Mouse (Mus musculus): ENCODE measurements around the gene Tpst1. TPM values are rescaled to one million over a fixed set of nuclear protein-coding genes. Genes with fewer than 3 reads are reported as not detected.

Gene Tpst1
- total and polyA plus RNA-seq, 3 experiments = 27.5 to 66.2 (median 42.4) TPM

DNA sequence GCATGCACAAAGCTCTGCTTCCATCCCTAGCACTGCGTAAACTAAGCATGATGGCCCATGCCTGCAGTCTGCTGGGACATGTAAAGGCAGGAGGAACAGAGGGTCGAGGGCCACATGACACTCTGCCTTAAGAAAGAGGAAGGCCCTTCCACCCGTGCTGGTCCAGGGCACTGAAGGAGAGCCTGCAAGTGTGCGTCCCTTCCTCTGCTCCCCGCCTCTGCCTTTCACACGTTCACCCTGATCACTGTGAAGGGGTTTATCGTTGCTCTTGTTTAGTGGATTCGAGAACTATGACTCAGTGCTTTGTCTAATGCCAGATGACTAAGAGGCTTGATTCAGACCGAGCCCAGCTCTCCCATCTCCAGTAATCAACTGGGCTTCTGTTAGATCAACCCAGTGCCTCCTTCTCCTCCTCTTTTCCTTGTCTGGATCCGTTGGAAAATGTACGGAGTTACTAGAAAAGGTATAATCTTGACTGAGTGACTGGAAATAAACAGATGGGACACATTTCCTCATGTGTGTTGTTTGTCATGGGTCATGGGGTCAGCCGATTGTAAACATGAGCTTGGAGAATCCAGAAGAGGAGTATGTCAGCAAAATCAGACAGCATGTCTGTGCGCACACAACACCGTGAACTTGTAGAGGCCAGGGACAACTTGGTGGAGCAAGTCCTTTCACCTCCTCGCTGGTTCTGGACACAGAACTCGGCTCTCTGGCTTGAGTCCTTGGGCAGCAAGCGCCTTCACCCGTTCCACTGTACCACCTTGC is 16.7 kb downstream of the Tpst1 start:
- DNase-seq = peak; percentile 71

DNA sequence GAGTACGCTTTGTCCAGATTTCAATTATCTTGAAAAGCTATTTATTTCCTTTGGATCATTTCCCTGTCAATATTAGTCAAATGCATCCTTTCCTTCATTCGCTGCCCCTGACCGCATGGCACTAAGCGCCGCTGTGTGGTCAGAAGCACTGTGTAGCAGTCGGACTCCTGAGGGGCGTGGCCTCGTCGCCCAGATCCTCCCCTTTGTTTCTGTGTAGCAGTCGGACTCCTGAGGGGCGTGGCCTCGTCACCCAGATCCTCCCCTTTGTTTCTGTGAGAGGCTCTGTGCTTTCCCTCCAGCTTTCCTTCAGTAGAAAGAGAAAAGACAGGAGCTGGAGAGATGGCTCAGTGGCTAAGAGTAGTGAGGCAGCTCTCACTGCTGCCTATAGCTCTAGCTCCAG is 23.6 kb downstream of the Tpst1 start:
- DNase-seq = no peak

DNA sequence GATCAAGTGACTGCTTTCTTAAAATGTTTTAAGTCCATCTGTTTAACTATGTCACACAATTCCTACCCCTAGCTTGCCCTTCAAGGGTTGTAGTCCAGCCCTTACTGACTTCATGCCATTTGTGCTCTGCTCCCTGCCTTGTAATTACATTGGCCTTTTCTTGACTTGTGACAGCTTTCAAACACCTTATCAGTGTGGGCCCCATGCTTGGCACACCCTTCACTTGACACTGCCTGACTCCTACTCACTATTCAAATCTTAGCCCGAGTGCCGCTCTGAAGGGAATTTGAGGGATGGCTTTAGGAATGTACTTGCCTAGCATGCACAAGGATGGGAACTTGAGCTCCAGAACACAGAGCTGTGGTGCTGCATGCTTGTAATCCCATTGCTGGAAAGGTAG is 24.7 kb downstream of the Tpst1 start:
- DNase-seq = no peak

DNA sequence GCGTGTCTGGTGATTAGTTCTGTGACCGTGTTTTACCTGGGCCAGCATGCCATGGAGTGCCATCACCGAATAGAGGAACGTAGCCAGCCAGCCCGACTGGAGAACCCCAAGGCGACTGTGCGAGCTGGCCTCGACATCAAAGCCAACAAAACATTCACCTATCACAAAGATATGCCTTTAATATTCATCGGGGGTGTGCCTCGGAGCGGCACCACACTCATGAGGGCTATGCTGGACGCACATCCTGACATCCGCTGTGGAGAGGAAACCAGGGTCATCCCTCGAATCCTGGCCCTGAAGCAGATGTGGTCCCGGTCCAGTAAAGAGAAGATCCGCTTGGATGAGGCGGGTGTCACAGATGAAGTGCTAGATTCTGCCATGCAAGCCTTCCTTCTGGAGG is 28.6 kb downstream of the Tpst1 start:
- no peak for DNase-seq

DNA sequence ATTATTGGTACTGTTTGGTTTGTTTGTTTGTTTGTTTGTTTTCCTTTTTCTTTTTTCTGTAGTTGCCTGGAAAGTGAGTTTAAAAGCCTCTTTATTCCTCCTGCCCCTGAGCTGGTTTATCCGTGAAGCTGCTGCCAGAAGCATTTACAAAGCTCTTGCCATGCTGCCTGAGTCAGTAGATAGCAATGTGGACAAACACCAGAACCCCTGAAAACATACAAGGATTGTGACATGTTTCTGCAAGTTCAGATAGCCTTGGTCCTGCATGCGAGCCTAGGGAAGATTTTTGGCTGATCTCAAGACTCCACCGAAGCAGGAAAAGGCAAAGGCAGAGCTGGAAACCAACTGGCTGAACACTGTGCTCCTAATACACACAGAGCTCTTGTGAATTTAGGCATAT is 36.2 kb downstream of the Tpst1 start:
- peak; percentile 66 for DNase-seq

DNA sequence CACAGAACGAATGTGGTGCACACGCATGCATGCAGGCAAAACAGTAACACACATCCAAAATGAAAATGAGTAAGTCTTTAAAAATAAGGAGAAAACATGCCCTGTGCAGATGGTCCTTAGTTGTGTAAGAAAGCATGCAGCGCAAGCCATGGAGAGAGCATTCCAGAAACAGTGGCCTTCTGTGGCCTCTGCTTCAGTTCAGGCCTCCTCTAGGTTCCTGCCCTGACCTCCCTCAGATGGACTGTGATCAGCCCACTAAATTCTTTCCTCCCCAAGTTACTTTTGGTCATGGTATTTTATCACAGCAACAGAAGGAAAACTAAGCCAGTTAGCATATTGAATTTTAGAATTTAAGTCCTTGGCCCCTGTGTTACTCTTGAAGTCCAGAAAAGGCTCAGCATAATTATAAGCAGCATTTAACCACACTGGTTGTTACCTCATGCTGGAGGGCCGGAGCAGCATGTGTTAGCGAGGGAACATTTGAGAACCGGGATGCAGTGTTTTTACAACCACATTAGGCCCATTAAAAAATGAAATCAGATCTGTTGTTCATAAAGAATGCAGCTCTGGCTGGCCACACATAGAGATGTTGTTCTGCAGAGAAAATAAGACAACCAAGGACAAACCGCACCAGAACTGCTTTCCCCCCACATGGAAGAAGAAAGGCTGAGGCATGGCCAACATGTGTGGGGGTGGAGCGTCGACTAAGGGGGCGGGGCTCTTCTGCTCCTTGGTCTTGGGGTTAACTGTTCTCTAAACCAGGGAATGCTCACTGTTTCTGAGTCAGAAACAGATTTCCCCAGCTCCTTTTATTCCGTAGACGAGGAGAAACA is 37.7 kb downstream of the Tpst1 start:
- no peak for DNase-seq

DNA sequence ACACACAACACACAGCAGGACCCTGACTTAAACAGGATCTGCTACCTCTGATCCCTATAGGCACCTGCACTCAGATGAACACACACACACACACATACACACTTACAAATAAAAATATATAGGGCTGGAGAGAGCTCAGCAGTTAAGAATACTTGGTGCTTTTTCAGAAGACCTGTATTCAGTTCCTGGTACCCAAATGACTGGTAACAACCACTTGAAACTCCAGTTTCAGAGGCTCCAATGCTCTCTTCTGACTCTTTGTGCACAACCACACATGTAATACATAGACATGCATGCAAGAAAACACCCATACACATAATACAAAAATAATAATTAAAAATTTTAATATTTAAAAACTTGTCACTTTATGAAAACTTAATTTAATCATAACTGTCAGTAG is 39.5 kb downstream of the Tpst1 start:
- DNase-seq = no peak

DNA sequence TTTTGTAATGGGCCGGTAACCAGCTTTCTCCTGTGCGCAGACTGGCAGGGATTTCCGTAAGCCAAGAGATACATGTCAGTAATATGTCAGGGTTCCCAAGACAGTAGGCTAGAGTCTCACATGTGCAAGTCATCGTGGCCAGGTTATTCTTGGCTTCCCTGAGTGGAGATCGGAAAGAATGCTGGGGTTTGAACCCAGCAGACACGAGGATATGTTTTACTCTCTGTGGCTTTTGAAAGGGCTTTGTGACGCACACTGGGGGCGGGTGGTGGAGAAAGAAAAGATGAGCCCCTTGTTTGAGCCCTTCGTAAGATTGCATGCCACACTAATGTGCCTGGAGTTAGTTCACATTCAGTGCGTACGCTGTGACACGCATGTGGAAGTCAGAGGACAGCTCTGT is 43.0 kb downstream of the Tpst1 start:
- no peak for DNase-seq

DNA sequence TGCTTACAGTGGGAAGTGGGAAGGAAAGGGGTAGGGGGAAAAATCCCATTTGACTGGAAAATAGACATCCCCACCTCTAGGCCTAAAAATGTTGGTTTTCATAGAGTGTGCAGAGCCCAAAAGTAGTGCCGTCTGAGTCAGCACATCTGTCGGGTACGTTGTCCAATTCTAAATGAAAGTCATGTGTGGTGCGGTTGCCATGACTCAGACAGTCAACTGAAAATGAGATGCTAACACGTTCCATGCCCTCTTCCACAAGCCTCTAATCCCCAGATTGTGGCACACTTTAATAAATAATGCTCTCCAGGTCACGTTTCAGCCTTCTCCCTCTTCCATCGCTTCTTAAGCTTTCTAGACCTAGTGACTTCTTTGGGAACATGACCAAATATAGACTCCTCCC is 43.7 kb downstream of the Tpst1 start:
- no peak for DNase-seq

DNA sequence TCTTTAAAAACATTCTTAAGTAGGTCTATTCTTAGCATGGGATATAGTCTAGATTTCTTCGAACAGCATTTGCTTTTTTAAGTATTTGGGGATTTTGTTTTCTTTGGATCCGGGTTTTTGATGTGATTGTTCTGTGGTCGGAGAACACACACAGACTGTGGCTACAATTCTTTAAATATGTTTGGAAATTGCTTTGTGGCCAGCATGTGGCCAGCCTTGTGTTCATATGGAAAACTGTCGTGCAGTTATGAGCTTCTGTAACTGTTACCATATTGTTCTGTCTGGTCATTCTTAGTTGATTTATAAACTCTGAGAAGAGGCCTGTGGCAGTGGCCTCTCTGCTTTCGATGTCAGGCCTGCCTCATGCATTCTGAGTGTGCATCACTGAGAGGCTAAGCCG is 44.8 kb downstream of the Tpst1 start:
- no peak for DNase-seq

DNA sequence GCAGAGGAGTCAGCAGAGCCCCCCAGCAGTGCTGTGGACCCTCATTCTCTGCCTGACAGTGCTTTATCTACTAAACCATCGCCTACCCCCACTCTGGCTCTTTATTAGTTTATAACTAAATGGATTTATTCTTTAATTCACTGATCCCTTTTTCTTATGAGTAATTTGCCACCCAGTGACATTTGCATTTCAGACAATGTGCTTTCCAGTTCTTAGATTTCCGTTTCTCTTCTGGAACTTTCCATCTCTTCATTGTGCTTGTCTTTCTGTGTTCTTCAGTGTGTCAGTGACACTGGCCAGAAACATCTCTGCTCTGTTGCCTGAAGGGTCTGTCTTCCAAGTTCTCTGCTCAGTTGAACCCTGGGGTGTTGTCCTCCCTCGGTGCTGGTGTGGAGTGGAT is 46.1 kb downstream of the Tpst1 start:
- no peak for DNase-seq

DNA sequence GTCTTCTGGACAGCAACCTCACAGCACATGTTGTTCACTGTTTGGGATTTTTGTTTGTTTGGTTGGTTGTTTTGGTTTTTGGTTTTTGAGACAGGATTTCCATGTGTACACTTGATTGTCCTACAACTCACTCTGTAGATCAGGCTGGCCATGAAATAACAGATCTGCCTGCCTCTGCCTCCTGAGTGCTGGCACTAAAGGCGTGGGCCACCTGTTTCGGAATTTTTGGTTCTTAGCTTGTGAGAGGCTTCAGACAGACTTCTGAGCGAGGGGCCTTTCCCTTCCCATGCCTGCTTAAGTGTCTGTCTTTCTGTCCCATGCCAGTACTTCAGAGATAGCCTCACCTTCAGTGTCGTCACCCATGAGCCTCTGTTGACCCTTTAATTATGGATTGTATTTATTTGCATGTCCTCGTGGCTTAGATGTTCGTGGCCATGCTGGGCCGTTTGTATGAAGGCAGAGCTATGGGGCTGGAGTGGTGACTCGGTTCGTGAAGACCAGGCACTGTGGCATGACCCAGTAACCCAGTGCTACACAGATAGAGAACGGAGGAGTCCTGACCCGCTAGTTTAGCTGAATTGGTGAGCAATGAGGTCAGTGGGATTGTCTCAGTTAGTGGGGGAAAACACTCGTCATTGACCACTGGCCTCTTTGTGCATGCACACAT is 47.1 kb downstream of the Tpst1 start:
- no peak for DNase-seq

DNA sequence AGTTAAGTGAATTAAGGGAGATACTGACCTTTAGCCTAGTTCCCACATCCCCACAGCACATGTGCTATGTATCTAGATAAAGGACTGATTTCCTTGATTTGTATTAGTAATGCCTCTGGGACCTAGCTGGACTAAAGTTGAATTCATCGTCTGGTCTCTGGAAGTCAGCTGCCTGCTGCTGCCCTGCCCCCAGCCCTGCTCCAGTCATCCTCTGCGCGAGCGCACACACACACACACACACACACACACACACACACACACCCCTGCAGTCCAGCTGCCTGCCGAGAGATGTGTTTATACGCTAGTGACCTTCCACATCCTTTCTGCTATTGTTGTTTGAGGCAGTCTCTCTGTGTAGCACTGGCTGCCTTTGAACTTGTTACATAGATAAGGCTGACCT is 47.8 kb downstream of the Tpst1 start:
- DNase-seq = no peak

DNA sequence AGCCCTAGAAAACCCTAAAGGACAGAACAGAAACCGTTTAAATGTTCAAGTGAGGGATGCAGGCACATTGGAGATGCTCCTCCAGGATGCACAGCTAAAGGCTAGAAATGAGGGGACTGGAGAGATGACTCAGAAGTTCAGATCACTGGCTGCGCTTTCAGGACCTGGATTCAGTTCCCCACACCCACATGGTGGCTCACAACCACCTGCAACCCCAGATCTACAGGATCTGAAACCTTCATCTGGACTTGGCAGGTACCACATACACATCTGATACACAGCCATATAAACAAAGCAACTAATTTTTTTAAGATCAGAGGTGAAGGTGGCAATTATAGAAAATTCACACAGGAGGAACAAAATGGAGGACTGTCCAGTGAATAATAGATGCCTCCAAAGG is 49.2 kb downstream of the Tpst1 start:
- DNase-seq = no peak

DNA sequence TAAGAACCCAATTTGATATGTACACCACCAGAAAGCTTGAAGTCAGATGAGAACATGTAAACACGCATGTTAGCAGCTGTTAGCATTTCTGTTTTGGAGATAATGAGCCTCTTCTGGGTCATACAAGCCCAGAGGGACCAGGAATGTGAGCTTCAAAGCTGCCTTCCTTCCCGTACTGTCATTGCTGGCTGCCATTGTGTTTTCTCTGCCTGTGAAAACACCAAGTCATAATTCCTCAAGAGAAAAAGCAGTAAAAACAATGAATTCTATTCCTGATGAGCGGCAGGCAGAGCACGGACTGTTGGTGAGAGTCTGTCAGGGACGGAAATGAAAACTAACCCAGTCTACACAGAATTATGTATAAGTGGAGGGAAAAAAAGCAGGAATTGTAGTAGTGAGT is 51.1 kb downstream of the Tpst1 start:
- no peak for DNase-seq

DNA sequence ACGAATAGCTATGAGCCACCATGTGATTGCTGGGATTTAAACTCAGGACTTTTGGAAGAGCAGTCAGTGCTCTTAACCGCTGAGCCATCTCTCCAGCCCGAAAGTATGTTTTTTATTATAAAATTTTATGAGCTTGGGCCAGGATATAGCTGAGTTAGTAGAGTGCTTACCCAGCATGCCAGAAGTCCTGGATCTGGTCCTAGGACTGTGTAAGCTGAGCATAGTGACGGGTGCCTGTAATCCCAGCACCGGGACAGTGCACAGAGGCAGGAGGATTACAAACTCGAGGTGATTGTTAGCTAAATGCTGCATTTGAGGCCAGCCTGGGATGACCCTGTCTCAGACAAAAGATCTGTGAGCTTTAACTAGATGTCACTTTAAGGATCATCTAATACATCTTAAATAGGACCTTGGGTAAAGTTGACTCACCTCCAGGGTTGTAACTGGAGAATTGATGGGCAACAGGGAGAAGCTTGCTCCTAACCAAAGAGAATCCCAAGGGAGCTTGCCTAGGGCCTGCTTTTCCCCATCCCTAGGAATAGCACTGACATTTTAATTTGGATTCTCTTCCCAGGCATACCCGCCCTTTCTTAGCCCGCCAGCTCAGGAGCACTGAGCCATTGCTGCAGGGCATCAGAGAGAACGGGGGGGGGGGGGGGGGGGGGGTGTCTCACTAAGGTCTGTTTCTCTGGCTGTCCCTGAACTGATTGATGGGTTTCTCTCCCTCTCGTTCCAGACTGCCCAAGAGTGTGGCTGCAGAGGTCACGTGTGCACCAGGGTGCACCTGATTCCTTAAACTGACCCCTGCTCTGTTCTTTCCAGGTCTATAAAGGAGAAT is 55.8 kb downstream of the Tpst1 start:
- no peak for DNase-seq

DNA sequence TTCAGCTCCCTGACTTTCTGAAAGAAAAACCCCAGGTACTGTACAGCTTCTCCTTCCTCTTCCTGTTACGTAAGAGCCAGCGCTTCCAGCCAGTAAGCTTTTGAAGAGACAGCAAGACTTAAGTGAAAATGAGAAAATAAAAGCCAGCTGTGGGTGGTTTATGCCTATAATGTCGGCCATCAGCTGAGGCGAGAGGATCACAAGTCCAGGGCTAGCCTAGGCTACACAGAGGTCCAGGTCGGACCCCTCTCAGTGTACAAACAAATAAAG is 56.3 kb downstream of the Tpst1 start:
- DNase-seq = no peak

DNA sequence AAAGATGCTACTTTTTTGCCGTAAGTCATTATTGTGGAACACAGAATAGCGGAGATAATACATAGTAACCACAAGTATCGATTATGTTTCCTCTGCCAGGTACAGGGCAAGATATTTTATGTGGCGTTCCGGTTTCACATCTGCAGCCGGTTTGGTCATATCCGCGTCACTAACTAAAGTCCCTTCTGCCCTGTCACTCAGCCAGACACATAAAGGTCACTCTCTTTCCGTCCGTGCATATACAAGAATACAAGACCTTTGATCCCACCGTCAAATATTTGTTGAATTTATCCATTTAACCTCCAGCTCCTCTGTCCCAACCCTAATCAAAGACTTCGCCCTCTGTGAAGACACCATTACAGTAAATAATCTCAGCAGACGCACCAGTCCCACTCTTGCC is 63.5 kb downstream of the Tpst1 start:
- DNase-seq = no peak

DNA sequence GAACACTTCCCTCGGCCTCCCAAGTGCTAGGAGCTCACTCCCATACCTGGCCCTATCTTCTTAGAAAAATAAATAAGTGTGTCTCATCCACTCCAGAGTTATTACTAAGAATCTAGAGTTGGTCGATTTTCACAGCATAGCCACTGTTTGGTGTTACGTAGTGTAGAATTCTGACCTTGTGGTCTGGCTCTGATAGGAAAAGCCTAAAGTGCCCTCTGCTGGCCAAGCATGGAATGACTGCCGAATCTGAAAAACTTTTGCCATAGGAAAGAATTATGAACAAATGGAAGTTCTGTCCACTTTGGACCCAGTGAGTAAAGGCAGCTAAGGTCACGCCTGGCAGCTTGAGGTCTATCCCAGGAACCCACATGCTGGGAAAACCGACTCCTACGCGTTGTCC is 66.3 kb downstream of the Tpst1 start:
- peak; percentile 80 for DNase-seq

DNA sequence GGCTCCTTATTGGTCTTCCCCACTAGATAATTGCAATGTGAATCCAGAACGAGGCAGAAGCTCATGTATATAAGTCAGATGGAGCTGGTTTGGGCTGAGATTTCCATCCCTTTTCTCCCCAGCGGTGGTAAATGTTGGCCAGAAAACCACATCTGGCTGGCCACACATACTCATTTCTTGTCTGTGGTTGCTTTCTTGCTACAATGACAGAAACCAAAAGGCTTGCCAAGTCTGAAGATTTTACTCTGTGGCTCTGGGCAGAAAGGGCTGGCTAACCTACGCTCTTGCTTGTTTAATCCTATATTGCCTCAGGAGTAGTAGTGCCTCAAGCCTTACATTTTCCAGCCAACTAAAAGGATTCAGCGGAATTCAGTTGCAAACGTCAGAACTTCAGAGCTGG is 68.0 kb downstream of the Tpst1 start:
- no peak for DNase-seq

DNA sequence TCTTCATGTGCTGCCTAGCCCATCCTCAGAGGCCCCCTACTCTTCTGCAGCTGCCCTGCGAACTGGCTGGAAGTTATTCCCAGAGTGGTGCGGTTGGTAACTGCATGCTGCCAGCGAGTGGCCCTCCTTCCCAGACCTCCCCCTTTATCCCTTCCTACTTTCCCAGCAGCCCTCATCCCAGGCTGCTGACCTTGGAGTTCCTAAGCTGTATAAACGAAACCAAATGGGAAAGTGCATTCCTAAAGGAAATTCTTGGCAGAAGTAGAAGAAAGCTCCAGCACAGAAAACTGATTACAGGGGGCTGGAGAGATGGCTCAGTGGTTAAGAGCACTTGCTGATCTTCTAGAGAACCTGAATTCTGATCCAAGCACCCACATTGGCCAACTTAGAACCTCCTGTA is 68.9 kb downstream of the Tpst1 start:
- DNase-seq = peak; percentile 49

DNA sequence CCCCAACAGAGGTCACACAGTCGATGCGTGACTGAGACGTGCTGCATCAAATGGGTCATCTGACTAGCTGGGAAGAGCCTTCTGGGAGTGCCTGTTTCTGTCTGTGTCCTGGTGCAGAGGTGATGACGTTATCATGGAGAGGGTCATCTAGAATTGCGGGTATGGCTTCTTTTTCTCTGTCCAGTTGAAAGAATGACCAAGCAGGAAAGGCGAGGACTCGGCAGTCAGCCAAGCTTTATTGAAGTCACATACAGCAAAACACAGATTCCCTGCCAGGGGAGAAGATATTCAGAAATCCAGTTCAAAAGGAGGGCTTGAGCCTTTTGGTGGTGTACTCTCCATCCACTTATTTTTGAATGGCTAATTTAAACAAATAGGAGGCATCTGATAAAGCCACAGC is 70.0 kb downstream of the Tpst1 start:
- peak; percentile 42 for DNase-seq

DNA sequence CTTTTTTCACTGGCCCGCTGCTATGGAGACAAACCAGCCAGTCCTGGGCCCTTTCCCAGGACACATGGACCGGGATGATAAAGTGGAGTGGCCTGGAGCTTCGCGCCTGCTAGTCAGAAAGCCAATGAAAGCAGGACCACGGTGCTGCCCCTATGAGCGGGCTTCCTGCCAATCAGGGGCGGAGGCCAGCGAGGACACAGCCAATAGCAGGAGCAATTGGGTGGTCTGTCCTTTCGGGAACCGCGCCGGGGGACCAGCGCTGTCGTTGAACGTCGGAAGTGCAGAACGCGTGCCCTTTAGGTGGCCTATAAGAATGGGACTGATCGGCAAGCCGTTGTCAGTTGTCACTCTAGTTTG is 70.8 kb downstream of the Tpst1 start:
- DNase-seq = peak; percentile 92

Data from adrenal gland, adult 2 months (tissue).